Mouse (Mus musculus): Measurements from ENCODE around the gene Ern2. TPM values are rescaled to one million over a fixed set of nuclear protein-coding genes. Genes with fewer than 3 reads are reported as not detected.

Ern2 gene
- polyA plus RNA-seq, 2 experiments = not detected

DNA sequence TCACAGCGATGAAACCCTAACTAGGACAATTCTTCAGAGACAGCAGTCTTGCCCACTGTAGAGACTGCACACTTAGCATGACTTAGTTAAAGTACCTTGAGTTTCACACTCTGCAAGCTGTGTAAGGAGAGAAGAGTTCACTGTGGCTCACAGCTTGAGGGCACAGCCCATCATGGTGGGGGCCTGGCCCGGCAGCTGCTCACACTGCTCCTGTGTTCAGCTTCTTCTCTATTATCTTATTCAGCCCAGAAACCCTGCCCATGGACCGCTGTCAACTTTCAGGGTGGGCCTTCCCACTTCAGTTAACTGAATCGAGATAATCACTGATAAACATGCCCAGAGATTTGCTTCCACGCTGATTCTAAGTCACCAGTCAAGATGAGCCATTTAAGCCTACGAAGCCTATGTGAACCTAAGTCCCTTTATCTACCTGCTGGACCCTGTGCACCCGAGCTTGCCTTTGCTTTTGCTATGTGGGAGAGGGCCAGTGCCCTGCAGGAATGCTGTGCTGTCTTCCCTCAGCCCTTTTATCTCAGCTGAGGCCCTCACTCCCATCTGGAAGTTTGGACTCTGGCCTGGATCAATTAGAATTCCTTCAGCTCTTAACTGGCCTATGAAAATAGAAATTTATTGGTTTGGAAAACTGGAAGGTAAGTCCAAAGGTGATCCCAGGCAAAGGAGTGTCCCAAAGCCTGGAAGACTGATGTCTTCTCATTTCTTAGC lies 40.2 kb upstream of the Ern2 start:
- Histone ChIP-seq H3K4me1 (ENCODE audit: control insufficient read depth, insufficient read depth, low read length) (no peaks in the 10 kb centered on the region), H3K9me3 (ENCODE audit: control insufficient read depth, low read length) (no peaks in the 10 kb centered on the region), H3K9ac (ENCODE audit: low read depth, low read length, severe bottlenecking) (no peak overlapping the region), H3K4me2 (replicated peaks; ENCODE audit: low read depth, low read length, severe bottlenecking) (no peak overlapping the region), H3K27ac (replicated peaks; ENCODE audit: low read depth, low read length) (no peak overlapping the region), H3K4me3 (replicated peaks; ENCODE audit: low read length) (no peak overlapping the region), H3K27me3 (ENCODE audit: control insufficient read depth, insufficient read depth, low read length) (no peaks in the 10 kb centered on the region), H3K36me3 (ENCODE audit: control insufficient read depth, insufficient read depth, low read length) (no peaks in the 10 kb centered on the region)
- 76% methylated on average over 7 of the region's 7 CpGs for WGBS
- DNase-seq (ENCODE audit: low spot score) (no peak), ATAC-seq (ENCODE audit: low FRiP score, low read depth) (no peak)
- TF ChIP-seq POLR2A (IDR thresholded peaks at IDR 0.05; ENCODE audit: borderline replicate concordance, extremely low read depth, insufficient read depth, insufficient read length) = no peak

DNA sequence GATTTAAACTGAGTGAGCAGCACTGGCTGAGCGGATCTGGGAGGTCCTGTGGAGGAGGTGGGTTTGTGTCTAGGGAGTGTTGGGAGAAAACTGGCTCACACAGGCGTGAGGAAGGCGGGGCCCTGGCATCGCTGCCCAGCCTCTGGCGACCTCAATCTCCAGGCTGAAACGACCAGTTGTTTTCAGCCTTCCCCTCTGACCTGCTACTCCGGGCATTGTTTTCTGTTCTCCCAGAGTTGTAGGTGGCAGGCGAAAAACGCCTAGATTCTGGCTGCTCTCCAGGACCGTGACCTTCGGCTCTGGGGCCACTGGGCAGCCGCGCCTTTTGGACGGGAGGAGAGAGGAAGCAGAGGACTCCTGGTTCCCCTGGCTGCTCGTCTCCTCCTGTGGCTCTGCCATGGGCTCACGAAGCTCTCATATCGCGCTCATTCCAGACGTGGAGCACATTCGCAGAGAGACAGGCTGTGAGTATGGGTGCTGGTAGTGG lies 33.4 kb upstream of the Ern2 start, which contains the start of gene Chp2:
Gene Chp2, plus strand, starts transcription at position 182 of the 487 bp plus-strand sequence.
- H3K36me3 ChIP-seq (ENCODE audit: control insufficient read depth, insufficient read depth, low read length) = no peaks in the 10 kb centered on the region
- no peak for TF ChIP-seq POLR2A (IDR thresholded peaks at IDR 0.05; ENCODE audit: borderline replicate concordance, extremely low read depth, insufficient read depth, insufficient read length)
- no peak within 1 kb of the TSS for H3K27ac ChIP-seq (replicated peaks; ENCODE audit: low read depth, low read length)
- no peaks in the 10 kb centered on the region for H3K4me1 ChIP-seq (ENCODE audit: control insufficient read depth, insufficient read depth, low read length)
- 22% methylated on average over 20 of the region's 20 CpGs for WGBS
- peak within 1 kb of the TSS; percentile 33 for H3K4me2 ChIP-seq (replicated peaks; ENCODE audit: low read depth, low read length, severe bottlenecking)
- peak within 1 kb of the TSS; percentile 8; the same call in 1 of the 2 replicates for H3K4me3 ChIP-seq (replicated peaks; ENCODE audit: low read length)
- no peaks in the 10 kb centered on the region for H3K9me3 ChIP-seq (ENCODE audit: control insufficient read depth, low read length)
- no peak for DNase-seq (ENCODE audit: low spot score)
- H3K27me3 ChIP-seq (ENCODE audit: control insufficient read depth, insufficient read depth, low read length) = no peaks in the 10 kb centered on the region
- ATAC-seq (ENCODE audit: low FRiP score, low read depth) = no peak
- H3K9ac ChIP-seq (ENCODE audit: low read depth, low read length, severe bottlenecking) = no peak within 1 kb of the TSS

DNA sequence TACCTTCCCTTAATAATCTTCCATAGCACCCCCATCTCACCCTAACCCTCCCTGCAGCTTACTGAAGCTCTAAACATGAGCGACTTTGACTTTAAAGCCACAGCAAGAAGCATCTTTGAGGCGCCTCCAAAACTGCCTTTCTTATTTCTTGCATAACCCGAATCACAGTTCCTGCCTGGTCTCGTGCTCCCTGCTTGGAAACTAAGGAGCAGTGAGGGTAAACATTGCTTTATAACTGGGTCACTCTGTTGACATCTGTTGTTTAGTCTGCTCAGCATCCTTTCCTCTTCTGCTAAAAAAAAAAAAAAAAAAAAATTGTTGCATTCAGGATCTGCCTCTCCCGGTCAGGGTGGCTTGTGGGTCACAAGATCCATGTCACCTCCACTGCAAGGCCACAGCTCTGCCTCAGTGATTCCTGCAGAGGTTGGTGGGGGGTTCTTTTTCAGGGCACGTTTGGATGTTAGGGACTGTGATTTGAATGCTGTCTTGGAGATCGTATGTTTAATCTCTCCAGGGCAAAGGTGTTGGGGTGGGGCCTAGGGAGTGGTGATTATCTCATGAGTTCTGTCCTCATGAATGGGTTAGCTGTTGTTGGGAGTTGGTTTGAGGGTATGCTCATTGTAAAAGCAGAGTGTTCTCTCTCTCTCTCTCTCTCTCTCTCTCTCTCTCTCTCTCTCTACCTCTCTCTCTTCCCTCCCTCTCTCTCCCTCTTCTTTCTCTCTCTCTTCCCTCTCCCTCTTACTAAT lies 22.4 kb upstream of the Ern2 start:
- Histone ChIP-seq H3K4me2 (replicated peaks; ENCODE audit: low read depth, low read length, severe bottlenecking) (no peak overlapping the region), H3K4me1 (ENCODE audit: control insufficient read depth, insufficient read depth, low read length) (no peaks in the 10 kb centered on the region), H3K27me3 (ENCODE audit: control insufficient read depth, insufficient read depth, low read length) (no peaks in the 10 kb centered on the region), H3K9ac (ENCODE audit: low read depth, low read length, severe bottlenecking) (no peak overlapping the region), H3K4me3 (replicated peaks; ENCODE audit: low read length) (no peak overlapping the region), H3K36me3 (ENCODE audit: control insufficient read depth, insufficient read depth, low read length) (no peaks in the 10 kb centered on the region), H3K27ac (replicated peaks; ENCODE audit: low read depth, low read length) (no peak overlapping the region), H3K9me3 (ENCODE audit: control insufficient read depth, low read length) (no peaks in the 10 kb centered on the region)
- no peak for TF ChIP-seq POLR2A (IDR thresholded peaks at IDR 0.05; ENCODE audit: borderline replicate concordance, extremely low read depth, insufficient read depth, insufficient read length)
- DNase-seq (ENCODE audit: low spot score) (no peak), ATAC-seq (ENCODE audit: low FRiP score, low read depth) (no peak)
- WGBS = 46% methylated on average over 7 of the region's 7 CpGs

DNA sequence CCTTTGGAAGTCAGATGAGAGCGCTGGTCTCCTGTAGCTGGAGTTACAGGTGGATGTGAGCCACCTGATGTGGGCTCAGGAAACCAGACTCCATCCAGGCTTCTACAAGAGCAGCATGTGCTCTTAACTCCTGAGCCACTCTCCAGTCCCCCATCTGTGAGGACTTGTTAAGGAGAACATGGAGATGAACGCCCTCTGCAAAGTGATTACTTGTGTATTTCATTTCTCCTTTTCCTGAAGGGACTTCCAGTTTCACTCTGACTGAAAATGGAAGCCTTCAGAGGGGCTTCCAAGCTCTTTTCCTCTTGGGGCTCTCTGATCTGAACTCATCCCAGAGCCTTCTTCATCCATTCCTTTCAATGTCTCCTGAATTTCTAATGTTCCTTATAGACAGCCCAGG lies 20.1 kb upstream of the Ern2 start:
- Histone ChIP-seq H3K27me3 (ENCODE audit: control insufficient read depth, insufficient read depth, low read length) (no peaks in the 10 kb centered on the region), H3K4me1 (ENCODE audit: control insufficient read depth, insufficient read depth, low read length) (no peaks in the 10 kb centered on the region), H3K4me2 (replicated peaks; ENCODE audit: low read depth, low read length, severe bottlenecking) (no peak overlapping the region), H3K9ac (ENCODE audit: low read depth, low read length, severe bottlenecking) (no peak overlapping the region), H3K9me3 (ENCODE audit: control insufficient read depth, low read length) (no peaks in the 10 kb centered on the region), H3K4me3 (replicated peaks; ENCODE audit: low read length) (no peak overlapping the region), H3K27ac (replicated peaks; ENCODE audit: low read depth, low read length) (no peak overlapping the region), H3K36me3 (ENCODE audit: control insufficient read depth, insufficient read depth, low read length) (no peaks in the 10 kb centered on the region)
- no peak for TF ChIP-seq POLR2A (IDR thresholded peaks at IDR 0.05; ENCODE audit: borderline replicate concordance, extremely low read depth, insufficient read depth, insufficient read length)
- ATAC-seq (ENCODE audit: low FRiP score, low read depth) = no peak
- no peak for DNase-seq (ENCODE audit: low spot score)
- 94% methylated on average over 2 of the region's 2 CpGs for WGBS

DNA sequence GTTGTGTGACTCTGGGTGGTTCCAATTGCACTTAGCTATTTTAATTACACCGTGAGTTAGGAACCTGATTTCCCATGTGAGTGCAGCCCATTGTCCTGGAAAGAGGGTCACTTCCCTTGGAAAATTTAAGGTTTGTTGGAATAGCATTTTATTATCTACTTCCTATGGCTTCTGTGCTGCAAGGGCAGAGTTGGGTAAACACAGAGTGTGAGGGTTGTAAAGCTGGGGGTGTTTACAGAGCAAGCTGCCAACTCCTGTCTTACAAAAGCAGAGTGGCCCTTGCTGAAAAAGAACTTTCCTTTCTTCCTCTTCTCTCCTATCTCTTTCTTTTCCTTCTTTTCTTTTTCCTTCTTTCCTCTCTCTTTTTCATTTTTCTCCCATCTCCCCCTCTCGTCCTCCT lies 17.9 kb upstream of the Ern2 start:
- no peak overlapping the region for H3K9ac ChIP-seq (ENCODE audit: low read depth, low read length, severe bottlenecking)
- no peaks in the 10 kb centered on the region for H3K27me3 ChIP-seq (ENCODE audit: control insufficient read depth, insufficient read depth, low read length)
- no peak for DNase-seq (ENCODE audit: low spot score)
- WGBS = 32% methylated on average over 2 of the region's 2 CpGs
- TF ChIP-seq POLR2A (IDR thresholded peaks at IDR 0.05; ENCODE audit: borderline replicate concordance, extremely low read depth, insufficient read depth, insufficient read length) = no peak
- no peaks in the 10 kb centered on the region for H3K4me1 ChIP-seq (ENCODE audit: control insufficient read depth, insufficient read depth, low read length)
- no peaks in the 10 kb centered on the region for H3K36me3 ChIP-seq (ENCODE audit: control insufficient read depth, insufficient read depth, low read length)
- no peak overlapping the region for H3K4me3 ChIP-seq (replicated peaks; ENCODE audit: low read length)
- H3K4me2 ChIP-seq (replicated peaks; ENCODE audit: low read depth, low read length, severe bottlenecking) = no peak overlapping the region
- H3K9me3 ChIP-seq (ENCODE audit: control insufficient read depth, low read length) = no peaks in the 10 kb centered on the region
- H3K27ac ChIP-seq (replicated peaks; ENCODE audit: low read depth, low read length) = no peak overlapping the region
- no peak for ATAC-seq (ENCODE audit: low FRiP score, low read depth)
